Mouse (Mus musculus) CH12.LX (cell line): ENCODE data around the gene Shroom4.

ENCODE experiments used
- POLR2A ChIP-seq: IDR thresholded peaks from 2 replicates; pipeline ENCODE4 v1.6.1; 2011; ENCODE audit warnings: low read depth, mild to moderate bottlenecking, improper control_type of control experiment, low read length
- SMC3 ChIP-seq: IDR thresholded peaks from 2 replicates; pipeline ENCODE4 v1.6.1; 2011; ENCODE audit warnings: low read depth, low read length, improper control_type of control experiment

- no peak for TF ChIP-seq POLR2A
- TF ChIP-seq SMC3, result no peak
Observed at GRCm38 (mm10) chrX:6658820-6659324, 259.2 kb downstream of the Shroom4 start.
